Mouse (Mus musculus): ENCODE measurements at regions not wholly inside any gene's neighbourhood (a gene's known extent, or its start where the extent isn't known, plus 50 kb on each side); places are given as distances from the start of the nearest gene placed in this dataset.
A peak's percentile ranks its signal among the peaks of the same experiment; 100 is the strongest.

GRCm38 (mm10) chr5:107035376-107035775, 71.3 kb downstream of the Cdc7 start:
- no peaks in the 10 kb centered on the region for H3K9me3 ChIP-seq
- H3K27ac ChIP-seq: 0 out of 2 replicates have a peak overlapping the region, but pooled peaks have one; percentile 37
- 34% methylated on average over 4 of the region's 4 CpGs for WGBS
- peaks cover 4% of the 10 kb centered on the region; the same call in 1 of the 2 replicates for H3K27me3 ChIP-seq
- no peak overlapping the region for H3K4me2 ChIP-seq
- no peak overlapping the region for H3K9ac ChIP-seq (replicated peaks)
- no peak for ATAC-seq (ENCODE audit: insufficient number of reproducible peaks, insufficient read depth, low FRiP score, low TSS enrichment, low read depth)
- H3K36me3 ChIP-seq: no peaks in the 10 kb centered on the region
- H3K4me3 ChIP-seq (replicated peaks): no peak overlapping the region
- H3K4me1 ChIP-seq (replicated peaks): peaks cover 29% of the 10 kb centered on the region

GRCm38 (mm10) chr5:107035782-107036181, 71.7 kb downstream of the Cdc7 start:
- peak; percentile 56; the same call in 1 of the 2 replicates for ATAC-seq (ENCODE audit: insufficient number of reproducible peaks, insufficient read depth, low FRiP score, low TSS enrichment, low read depth)
- H3K9me3 ChIP-seq: no peaks in the 10 kb centered on the region

GRCm38 (mm10) chr5:107036475-107036874, 72.4 kb downstream of the Cdc7 start:
- H3K27ac ChIP-seq: no peak overlapping the region

More at GRCm38 (mm10) chr5:107035782-107036181, 71.7 kb downstream of the Cdc7 start:
- H3K9ac ChIP-seq (replicated peaks): no peak overlapping the region
- no peak overlapping the region for H3K4me3 ChIP-seq (replicated peaks)
- no peak overlapping the region for H3K4me2 ChIP-seq
- H3K4me1 ChIP-seq (replicated peaks): peaks cover 25% of the 10 kb centered on the region
- no peaks in the 10 kb centered on the region for H3K36me3 ChIP-seq
- H3K27me3 ChIP-seq: peaks cover 4% of the 10 kb centered on the region; the same call in 1 of the 2 replicates
- WGBS: 26% methylated on average over 6 of the region's 6 CpGs
- H3K27ac ChIP-seq: 0 out of 2 replicates have a peak overlapping the region, but pooled peaks have one; percentile 37

DNA sequence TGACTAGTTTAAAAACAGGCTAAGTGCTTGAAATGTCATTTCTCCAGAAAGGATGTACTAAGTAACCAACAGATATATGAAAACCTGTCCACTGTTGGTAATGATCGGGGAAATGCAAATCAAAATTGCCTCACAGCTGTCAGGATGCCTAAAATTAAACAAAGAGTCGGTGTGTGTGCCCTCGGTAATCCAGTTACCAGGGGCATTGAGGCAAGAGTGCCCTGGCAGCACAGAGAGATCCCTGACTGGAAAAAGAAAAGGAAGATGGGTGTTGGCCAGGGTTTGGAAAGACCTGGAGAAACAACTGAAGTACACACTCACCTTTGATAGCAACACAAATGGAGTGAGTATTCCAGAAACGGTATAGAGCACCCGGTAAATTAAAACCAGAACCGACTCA, 73.0 kb downstream of the Cdc7 start:
- Histone ChIP-seq H3K4me2 (no peak overlapping the region), H3K27me3 (peaks cover 4% of the 10 kb centered on the region; the same call in 1 of the 2 replicates), H3K4me1 (replicated peaks) (peaks cover 25% of the 10 kb centered on the region), H3K36me3 (no peaks in the 10 kb centered on the region), H3K9ac (replicated peaks) (no peak overlapping the region), H3K4me3 (replicated peaks) (no peak overlapping the region), H3K27ac (no peak overlapping the region), H3K9me3 (no peaks in the 10 kb centered on the region)
- WGBS: 68% methylated on average over 6 of the region's 6 CpGs
- ATAC-seq (ENCODE audit: insufficient number of reproducible peaks, insufficient read depth, low FRiP score, low TSS enrichment, low read depth): no peak

More at GRCm38 (mm10) chr5:107036475-107036874, 72.4 kb downstream of the Cdc7 start:
- H3K9ac ChIP-seq (replicated peaks): no peak overlapping the region
- no peak overlapping the region for H3K4me3 ChIP-seq (replicated peaks)
- peaks cover 25% of the 10 kb centered on the region for H3K4me1 ChIP-seq (replicated peaks)
- no peak overlapping the region for H3K4me2 ChIP-seq
- H3K36me3 ChIP-seq: no peaks in the 10 kb centered on the region
- H3K9me3 ChIP-seq: no peaks in the 10 kb centered on the region
- WGBS: 75% methylated on average over 6 of the region's 6 CpGs
- peaks cover 4% of the 10 kb centered on the region; the same call in 1 of the 2 replicates for H3K27me3 ChIP-seq
- ATAC-seq (ENCODE audit: insufficient number of reproducible peaks, insufficient read depth, low FRiP score, low TSS enrichment, low read depth): no peak

- H3K36me3 ChIP-seq: no peaks in the 10 kb centered on the region
- ATAC-seq (ENCODE audit: insufficient number of reproducible peaks, insufficient read depth, low FRiP score, low TSS enrichment, low read depth): no peak
- no peaks in the 10 kb centered on the region for H3K9me3 ChIP-seq
- no peak overlapping the region for H3K27ac ChIP-seq
- H3K27me3 ChIP-seq: peaks cover 3% of the 10 kb centered on the region; the same call in 1 of the 2 replicates
- H3K4me1 ChIP-seq (replicated peaks): peaks cover 25% of the 10 kb centered on the region
- H3K4me3 ChIP-seq (replicated peaks): no peak overlapping the region
- WGBS: 96% methylated on average over 8 of the region's 8 CpGs
- no peak overlapping the region for H3K9ac ChIP-seq (replicated peaks)
- H3K4me2 ChIP-seq: no peak overlapping the region
Measured at GRCm38 (mm10) chr5:107039340-107039739, 75.2 kb downstream of the Cdc7 start.

DNA sequence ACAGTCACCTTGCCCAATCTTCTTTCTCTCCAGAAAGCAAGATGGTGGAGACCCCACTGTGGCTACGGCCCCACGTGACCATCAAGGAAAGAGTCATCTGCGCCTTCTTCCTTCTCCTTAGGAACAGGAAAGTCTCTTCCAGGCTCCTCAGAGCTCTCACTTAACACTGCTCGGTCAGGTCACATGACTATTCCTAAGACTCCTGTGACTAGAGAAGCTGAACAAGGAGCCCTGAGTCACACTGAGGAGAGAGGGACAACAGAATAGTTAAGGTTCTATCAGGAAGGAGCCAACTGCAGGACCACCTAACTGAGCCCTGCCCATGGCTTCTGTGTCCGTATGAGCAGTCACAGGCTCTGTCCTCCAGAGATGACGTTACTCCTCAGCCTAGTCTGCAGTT, 75.8 kb downstream of the Cdc7 start:
- WGBS: 92% methylated on average over 6 of the region's 6 CpGs
- no peaks in the 10 kb centered on the region for H3K9me3 ChIP-seq

DNA sequence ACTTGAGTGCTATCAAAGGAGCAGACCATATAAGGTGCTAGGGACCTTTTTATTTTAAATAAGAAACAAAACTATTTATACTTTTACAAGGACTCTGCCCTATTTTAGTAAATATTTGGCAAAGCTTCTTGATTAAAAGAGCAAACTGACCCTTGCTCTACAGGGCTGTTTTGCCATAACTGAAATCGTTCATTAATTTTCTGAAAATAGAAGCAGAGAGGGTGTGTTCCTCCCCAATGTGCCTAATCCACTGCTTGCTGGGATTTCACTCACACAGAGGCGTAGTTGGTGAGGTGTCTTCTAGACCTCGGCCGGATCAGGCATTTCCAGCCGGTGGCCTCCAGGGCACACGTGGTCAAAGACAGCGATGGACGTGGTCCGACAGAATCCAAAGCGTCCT, 76.4 kb downstream of the Cdc7 start:
- WGBS: 91% methylated on average over 10 of the region's 10 CpGs
- H3K36me3 ChIP-seq: no peaks in the 10 kb centered on the region
- ATAC-seq (ENCODE audit: insufficient number of reproducible peaks, insufficient read depth, low FRiP score, low TSS enrichment, low read depth): no peak
- no peak overlapping the region for H3K4me3 ChIP-seq (replicated peaks)
- H3K4me1 ChIP-seq (replicated peaks): peaks cover 18% of the 10 kb centered on the region
- no peak overlapping the region for H3K9ac ChIP-seq (replicated peaks)
- H3K4me2 ChIP-seq: no peak overlapping the region
- no peak overlapping the region for H3K27ac ChIP-seq
- no peaks in the 10 kb centered on the region for H3K27me3 ChIP-seq
- no peaks in the 10 kb centered on the region for H3K9me3 ChIP-seq

More for the DNA sequence above, 75.8 kb downstream of the Cdc7 start:
- no peak for ATAC-seq (ENCODE audit: insufficient number of reproducible peaks, insufficient read depth, low FRiP score, low TSS enrichment, low read depth)
- Histone ChIP-seq H3K9ac (replicated peaks) (no peak overlapping the region), H3K27ac (no peak overlapping the region), H3K27me3 (no peaks in the 10 kb centered on the region), H3K4me1 (replicated peaks) (peaks cover 23% of the 10 kb centered on the region), H3K36me3 (no peaks in the 10 kb centered on the region), H3K4me3 (replicated peaks) (no peak overlapping the region), H3K4me2 (no peak overlapping the region)

DNA sequence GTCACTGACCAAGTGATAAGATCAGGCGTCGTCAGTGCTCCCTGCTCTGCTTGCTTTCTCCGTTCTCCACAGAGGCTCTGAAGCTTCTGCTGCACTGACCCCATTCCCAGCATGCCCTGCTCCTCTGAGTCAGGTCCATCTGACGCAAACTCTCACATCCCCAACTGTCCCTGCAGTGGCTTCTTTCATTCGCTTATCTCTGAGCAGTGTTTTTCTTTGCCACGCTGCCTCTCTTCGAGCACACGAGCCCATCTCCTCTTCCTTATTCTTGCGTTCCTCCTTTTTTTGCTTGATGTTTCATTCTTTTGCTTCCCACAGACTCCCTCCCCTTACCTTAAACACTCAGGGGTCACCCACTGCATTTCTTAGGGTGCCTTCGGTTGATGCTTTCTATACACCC, 81.0 kb downstream of the Cdc7 start:
- no peak overlapping the region for H3K9ac ChIP-seq (replicated peaks)
- no peaks in the 10 kb centered on the region for H3K27me3 ChIP-seq
- no peak overlapping the region for H3K4me3 ChIP-seq (replicated peaks)
- H3K4me2 ChIP-seq: no peak overlapping the region
- ATAC-seq (ENCODE audit: insufficient number of reproducible peaks, insufficient read depth, low FRiP score, low TSS enrichment, low read depth): no peak
- H3K36me3 ChIP-seq: no peaks in the 10 kb centered on the region
- peaks cover 4% of the 10 kb centered on the region; the same call in 1 of the 2 replicates for H3K4me1 ChIP-seq (replicated peaks)
- no peaks in the 10 kb centered on the region for H3K9me3 ChIP-seq
- WGBS: 83% methylated on average over 10 of the region's 10 CpGs
- no peak overlapping the region for H3K27ac ChIP-seq

DNA sequence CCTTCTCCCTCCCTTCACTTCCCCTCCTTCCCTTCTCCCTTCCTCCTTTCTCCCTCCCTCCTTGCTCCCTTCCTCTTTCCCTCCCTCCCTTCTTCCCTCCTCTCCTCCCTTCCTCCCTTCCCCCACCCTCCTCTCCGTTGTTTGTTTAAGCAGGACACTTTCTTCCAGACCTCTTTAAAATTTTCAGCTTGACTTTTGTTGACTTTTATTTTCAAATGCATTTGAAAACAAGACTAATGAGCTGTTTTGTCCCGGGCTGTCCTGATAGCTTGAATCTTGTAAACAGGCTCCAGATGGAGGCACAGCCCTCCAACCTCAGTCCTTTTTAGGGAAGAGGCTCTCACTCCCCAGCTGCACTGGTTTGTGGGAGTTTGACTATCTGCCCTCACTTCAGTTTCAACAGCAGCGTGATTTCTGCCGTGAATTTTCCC, 82.4 kb downstream of the Cdc7 start:
- Histone ChIP-seq H3K4me2 (no peak overlapping the region), H3K9ac (replicated peaks) (no peak overlapping the region), H3K9me3 (no peaks in the 10 kb centered on the region), H3K4me3 (replicated peaks) (no peak overlapping the region), H3K36me3 (no peaks in the 10 kb centered on the region), H3K27me3 (no peaks in the 10 kb centered on the region), H3K27ac (no peak overlapping the region), H3K4me1 (replicated peaks) (peaks cover 9% of the 10 kb centered on the region; the same call in 1 of the 2 replicates)
- ATAC-seq (ENCODE audit: insufficient number of reproducible peaks, insufficient read depth, low FRiP score, low TSS enrichment, low read depth): no peak
- WGBS: 14% methylated on average over 4 of the region's 4 CpGs

GRCm38 (mm10) chr5:107048607-107049006, 84.5 kb downstream of the Cdc7 start:
- Histone ChIP-seq H3K27me3 (no peaks in the 10 kb centered on the region), H3K9me3 (no peaks in the 10 kb centered on the region), H3K4me2 (no peak overlapping the region), H3K9ac (replicated peaks) (no peak overlapping the region), H3K27ac (no peak overlapping the region), H3K4me1 (replicated peaks) (peaks cover 10% of the 10 kb centered on the region; the same call in 1 of the 2 replicates), H3K4me3 (replicated peaks) (no peak overlapping the region), H3K36me3 (no peaks in the 10 kb centered on the region)
- 66% methylated on average over 5 of the region's 5 CpGs for WGBS
- ATAC-seq (ENCODE audit: insufficient number of reproducible peaks, insufficient read depth, low FRiP score, low TSS enrichment, low read depth): no peak

- Histone ChIP-seq H3K9me3 (no peaks in the 10 kb centered on the region), H3K4me2 (no peak overlapping the region), H3K9ac (replicated peaks) (no peak overlapping the region), H3K36me3 (no peaks in the 10 kb centered on the region), H3K4me3 (replicated peaks) (no peak overlapping the region), H3K27me3 (no peaks in the 10 kb centered on the region), H3K27ac (no peak overlapping the region), H3K4me1 (replicated peaks) (peaks cover 12% of the 10 kb centered on the region; the same call in 1 of the 2 replicates)
- 62% methylated on average over 3 of the region's 3 CpGs for WGBS
- no peak for ATAC-seq (ENCODE audit: insufficient number of reproducible peaks, insufficient read depth, low FRiP score, low TSS enrichment, low read depth)
Measured at GRCm38 (mm10) chr5:107050076-107050475, 86.0 kb downstream of the Cdc7 start.

- Histone ChIP-seq H3K9me3 (no peaks in the 10 kb centered on the region), H3K4me2 (no peak overlapping the region), H3K27ac (no peak overlapping the region), H3K9ac (replicated peaks) (no peak overlapping the region), H3K4me3 (replicated peaks) (no peak overlapping the region), H3K36me3 (no peaks in the 10 kb centered on the region), H3K27me3 (no peaks in the 10 kb centered on the region), H3K4me1 (replicated peaks) (peaks cover 14% of the 10 kb centered on the region; the same call in 1 of the 2 replicates)
- ATAC-seq (ENCODE audit: insufficient number of reproducible peaks, insufficient read depth, low FRiP score, low TSS enrichment, low read depth): no peak
- 64% methylated on average over 10 of the region's 10 CpGs for WGBS
Measured at GRCm38 (mm10) chr5:107051868-107052267, 87.7 kb downstream of the Cdc7 start.
